In genomic region chr8:125971336-125971735, GRCm38 (mm10) we compare ENCODE assay signal across 17 mouse cellular contexts. TPM values are rescaled to one million over a fixed set of nuclear protein-coding genes. Genes with fewer than 3 reads are reported as not detected.
DNase-seq lines count a peak whose midpoint lies in the region; ATAC-seq and TF ChIP-seq lines count a peak whose summit lies in the region.
"Had no signal": no experiment of that assay in that cellular context is flagged by ENCODE, and none has a peak within 500 bp of the region (broad histone marks: within the 10 kb centered on the region; RNA-seq: fewer than 3 reads in every experiment).

No protein-coding gene starts in this region.

- H3K9me3 ChIP-seq in kidney, postnatal 0 days (replicated peaks; ENCODE audit: low read length): no peaks in the 10 kb centered on the region
- H3K9me3 ChIP-seq in lung, embryonic 14.5 days (ENCODE audit: low read depth, low read length): no peaks in the 10 kb centered on the region
- H3K9me3 ChIP-seq in forebrain, embryonic 11.5 days (ENCODE audit: control insufficient read depth, low read length): no peaks in the 10 kb centered on the region
- H3K9me3 ChIP-seq: midbrain, embryonic 12.5 days had no signal

- no peak overlapping the region for H3K9ac ChIP-seq in kidney, postnatal 0 days (ENCODE audit: low read depth, low read length)
- H3K9ac ChIP-seq in lung, embryonic 14.5 days: no peak overlapping the region
- H3K9ac ChIP-seq in forebrain, embryonic 11.5 days (ENCODE audit: low read length): no peak overlapping the region
- H3K9ac ChIP-seq: midbrain, embryonic 12.5 days had no signal

- TF ChIP-seq POLR2A in kidney, adult 2 months (IDR thresholded peaks at IDR 0.05; ENCODE audit: low read depth, low read length): no peak

- peak; percentile 64 for DNase-seq in kidney, postnatal 0 days (ENCODE audit: low spot score)
- DNase-seq in kidney, adult 2 months: no peak
- DNase-seq in lung, embryonic 14.5 days: peak; percentile 33
- DNase-seq in lung, postnatal 14 days: no peak
- peak; percentile 91 for DNase-seq in brain, adult 2 months (ENCODE audit: low read depth, low spot score)
- DNase-seq in right cerebral cortex, postnatal 10 days (ENCODE audit: low spot score in 2 of 2): peak; percentile 32 to 58
- no peak for DNase-seq in spleen, adult 12 weeks (ENCODE audit: low spot score)
- no peak for DNase-seq in forebrain, embryonic 11.5 days (ENCODE audit: low spot score)
- DNase-seq: cerebellum, adult 11 months; cerebellum, postnatal 36 days; kidney, adult 18-20 months; thymus, postnatal 14 days had no signal

- no peak overlapping the region for H3K4me2 ChIP-seq in kidney, postnatal 0 days (ENCODE audit: low read length)
- H3K4me2 ChIP-seq in lung, embryonic 14.5 days: no peak overlapping the region
- no peak overlapping the region for H3K4me2 ChIP-seq in forebrain, embryonic 11.5 days (ENCODE audit: low read depth, low read length, severe bottlenecking)
- H3K4me2 ChIP-seq: heart, embryonic 11.5 days; liver, embryonic 11.5 days; midbrain, embryonic 12.5 days had no signal

- H3K27me3 ChIP-seq in kidney, postnatal 0 days (ENCODE audit: insufficient read depth, low read length): no peaks in the 10 kb centered on the region
- H3K27me3 ChIP-seq in kidney, adult 2 months (replicated peaks; ENCODE audit: control insufficient read depth, insufficient read depth, low read length): no peaks in the 10 kb centered on the region; the same call in 1 of the 2 replicates
- no peaks in the 10 kb centered on the region for H3K27me3 ChIP-seq in lung, embryonic 14.5 days (ENCODE audit: insufficient read depth, low read length)
- H3K27me3 ChIP-seq in forebrain, embryonic 11.5 days (ENCODE audit: control insufficient read depth, insufficient read depth, low read length): no peaks in the 10 kb centered on the region
- H3K27me3 ChIP-seq: midbrain, embryonic 12.5 days had no signal

- no peaks in the 10 kb centered on the region for H3K4me1 ChIP-seq in kidney, postnatal 0 days (replicated peaks; ENCODE audit: insufficient read depth, low read length)
- H3K4me1 ChIP-seq in kidney, adult 2 months (ENCODE audit: control insufficient read depth, insufficient read depth, low read length): no peaks in the 10 kb centered on the region
- no peaks in the 10 kb centered on the region for H3K4me1 ChIP-seq in lung, embryonic 14.5 days (ENCODE audit: insufficient read depth)
- no peaks in the 10 kb centered on the region for H3K4me1 ChIP-seq in forebrain, embryonic 11.5 days (replicated peaks; ENCODE audit: control insufficient read depth, insufficient read depth, low read length)
- H3K4me1 ChIP-seq: midbrain, embryonic 12.5 days had no signal

- H3K4me3 ChIP-seq in kidney, postnatal 0 days (replicated peaks; ENCODE audit: low read depth, low read length): no peak overlapping the region
- no peak overlapping the region for H3K4me3 ChIP-seq in kidney, adult 2 months (ENCODE audit: insufficient read depth, low read depth, low read length)
- no peak overlapping the region for H3K4me3 ChIP-seq in lung, embryonic 14.5 days (ENCODE audit: low read depth, low read length)
- H3K4me3 ChIP-seq in forebrain, embryonic 11.5 days (ENCODE audit: low read depth, low read length): no peak overlapping the region
- H3K4me3 ChIP-seq: midbrain, embryonic 12.5 days; myocyte had no signal

- ATAC-seq in kidney, postnatal 0 days (replicated peaks; ENCODE audit: low FRiP score, low read depth): no peak
- ATAC-seq in lung, embryonic 14.5 days (ENCODE audit: insufficient read depth): no peak
- ATAC-seq in forebrain, embryonic 11.5 days (replicated peaks; ENCODE audit: low FRiP score): no peak
- ATAC-seq: hindbrain, postnatal 0 days had no signal

- no peak overlapping the region for H3K27ac ChIP-seq in kidney, postnatal 0 days
- H3K27ac ChIP-seq in kidney, adult 2 months (ENCODE audit: insufficient read depth, low read depth, low read length): no peak overlapping the region
- H3K27ac ChIP-seq in lung, embryonic 14.5 days (ENCODE audit: low read depth): no peak overlapping the region
- H3K27ac ChIP-seq in forebrain, embryonic 11.5 days (ENCODE audit: low read depth, low read length): no peak overlapping the region
- H3K27ac ChIP-seq: hindbrain, postnatal 0 days; midbrain, embryonic 12.5 days had no signal

- H3K36me3 ChIP-seq in kidney, postnatal 0 days (ENCODE audit: insufficient read depth, low read length): no peaks in the 10 kb centered on the region
- H3K36me3 ChIP-seq in kidney, adult 2 months (ENCODE audit: control insufficient read depth, insufficient read depth, low read length): no peaks in the 10 kb centered on the region
- H3K36me3 ChIP-seq in lung, embryonic 14.5 days (ENCODE audit: insufficient read depth): no peaks in the 10 kb centered on the region
- no peaks in the 10 kb centered on the region for H3K36me3 ChIP-seq in forebrain, embryonic 11.5 days (ENCODE audit: control insufficient read depth, insufficient read depth, low read length)
- H3K36me3 ChIP-seq: midbrain, embryonic 12.5 days had no signal

- no peak for TF ChIP-seq CTCF in kidney, postnatal 0 days (IDR thresholded peaks at IDR 0.05; ENCODE audit: low read depth)
- no peak for TF ChIP-seq CTCF in kidney, adult 2 months (conservative IDR thresholded peaks at IDR 0.05; ENCODE audit: insufficient read depth, insufficient read length, low read depth, low read length)
- TF ChIP-seq CTCF in lung, embryonic 14.5 days (IDR thresholded peaks at IDR 0.05; ENCODE audit: low read depth): no peak

- 23% methylated on average over 3 of the region's 3 CpGs for WGBS in kidney, postnatal 0 days
- 55% methylated on average over 3 of the region's 3 CpGs for WGBS in kidney, adult 2 months
- 23% methylated on average over 3 of the region's 3 CpGs for WGBS in lung, embryonic 14.5 days
- 69% methylated on average over 3 of the region's 3 CpGs for WGBS in forebrain, embryonic 11.5 days

RNA-seq across cellular contexts. Expression of gene Kcnk1, which starts 23.6 kb away (rescaled TPM):
- 66.5 and 72.5 TPM in 2 replicates for polyA plus RNA-seq in kidney, postnatal 0 days (2015; fragmentation: Nextera tagmentation; extraction: Ambion mirVana)
- 91.2 and 123 TPM in 2 replicates for polyA plus RNA-seq in kidney, adult 2 months (2012; rRNA removed)
- polyA plus RNA-seq in lung, embryonic 14.5 days (2014; fragmentation: Nextera tagmentation; extraction: Ambion mirVana): 48.3 and 49.0 TPM in 2 replicates
- 8.3 and 8.9 TPM in 2 replicates for polyA plus RNA-seq in forebrain, embryonic 11.5 days (2014; fragmentation: Nextera tagmentation; extraction: Ambion mirVana)
- polyA plus RNA-seq: myocyte had no signal

Comparison
In these comparisons a context has a peak if more than half of its experiments do, and no peak if none do; other contexts are left out.
1. DNase-seq: peak in kidney, postnatal 0 days (single experiment), lung, embryonic 14.5 days (single experiment), brain, adult 2 months (single experiment) and right cerebral cortex, postnatal 10 days (2 of 2); none in kidney, adult 2 months (single experiment), lung, postnatal 14 days (single experiment), spleen, adult 12 weeks (single experiment) and forebrain, embryonic 11.5 days (single experiment).